Mouse (Mus musculus) MEL (cell line): ENCODE measurements around the gene 0610010F05Rik.

Experiments
- CTCF ChIP-seq, 3 experiments: IDR thresholded peaks in 2 of 3; conservative IDR thresholded peaks in 1 of 3; 2 replicates each; pipeline ENCODE4 v1.5.1; 2011 to 2012; ENCODE audit warnings: low read length in 3 of 3, low read depth in 2 of 3, mild to moderate bottlenecking in 2 of 3, improper control_type of control experiment in 1 of 3, inconsistent platforms in 1 of 3, mixed read lengths in 1 of 3, moderate library complexity in 1 of 3; ENCODE audit not compliant: control insufficient read depth in 1 of 3, insufficient read depth in 1 of 3, poor library complexity in 1 of 3, severe bottlenecking in 1 of 3
- EP300 ChIP-seq, 2 experiments: IDR thresholded peaks; 2 replicates each; pipeline ENCODE4 v1.6.1; 2011; ENCODE audit warnings: improper control_type of control experiment in 2 of 2, low read length in 2 of 2, low read depth in 1 of 2, mild to moderate bottlenecking in 1 of 2
- GATA1 ChIP-seq: IDR thresholded peaks from 2 replicates; pipeline ENCODE4 v1.6.1; 2011; ENCODE audit warnings: low read depth, low read length, improper control_type of control experiment
- KAT2A ChIP-seq: conservative IDR thresholded peaks from 2 replicates; pipeline ENCODE4 v1.6.1; 2012; ENCODE audit warnings: low read depth, low read length, improper control_type of control experiment, inconsistent platforms
- MXI1 ChIP-seq: IDR thresholded peaks from 2 replicates; pipeline ENCODE4 v1.6.1; 2011; ENCODE audit warnings: mild to moderate bottlenecking, low read depth, low read length, improper control_type of control experiment
- TCF12 ChIP-seq: IDR thresholded peaks from 2 replicates; pipeline ENCODE4 v1.6.1; 2014; ENCODE audit warnings: low read depth, mild to moderate bottlenecking, inconsistent platforms, low read length, improper control_type of control experiment, moderate library complexity
- USF1 ChIP-seq: IDR thresholded peaks from 2 replicates; pipeline ENCODE4 v1.6.1; 2014; ENCODE audit warnings: low read depth, mild to moderate bottlenecking, inconsistent platforms, low read length, improper control_type of control experiment, moderate library complexity

DNA sequence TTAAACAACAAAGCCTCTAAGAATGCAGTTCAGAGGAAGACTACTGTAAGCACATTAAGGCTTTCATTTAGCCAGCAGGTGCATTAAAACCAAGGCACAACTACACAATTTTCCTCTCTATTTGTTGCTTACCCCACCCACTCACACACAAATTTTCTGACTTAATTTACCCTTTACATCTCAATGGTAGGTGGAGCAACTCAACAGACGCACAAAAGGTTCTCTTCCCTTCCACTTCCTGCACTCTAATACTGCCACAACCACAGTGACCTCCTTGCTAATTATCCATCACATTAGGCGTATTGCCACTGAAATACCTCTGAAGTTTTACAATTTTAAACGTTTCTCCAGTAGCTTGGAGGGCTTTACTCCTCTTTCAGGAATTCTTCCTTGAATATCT lies 20.2 kb upstream of the 0610010F05Rik start:
- TF ChIP-seq CTCF (IDR thresholded peaks at IDR 0.05 in 2 of 3, conservative IDR thresholded peaks at IDR 0.05 in 1 of 3; ENCODE audit: control insufficient read depth in 1 of 3, insufficient read depth in 1 of 3, low read depth in 2 of 3, low read length in 3 of 3, poor library complexity in 1 of 3, severe bottlenecking in 1 of 3) (no peak), EP300 (IDR thresholded peaks at IDR 0.05; ENCODE audit: low read depth in 1 of 2, low read length in 2 of 2) (no peak), TCF12 (no peak), GATA1 (no peak), USF1 (no peak), KAT2A (no peak), MXI1 (no peak)
